Mouse (Mus musculus): Measurements from ENCODE around the gene Adk. TPM values are rescaled to one million over a fixed set of nuclear protein-coding genes. Genes with fewer than 3 reads are reported as not detected.

Adk gene
- polyA plus RNA-seq, 1 experiment, result 22.4 TPM

DNA sequence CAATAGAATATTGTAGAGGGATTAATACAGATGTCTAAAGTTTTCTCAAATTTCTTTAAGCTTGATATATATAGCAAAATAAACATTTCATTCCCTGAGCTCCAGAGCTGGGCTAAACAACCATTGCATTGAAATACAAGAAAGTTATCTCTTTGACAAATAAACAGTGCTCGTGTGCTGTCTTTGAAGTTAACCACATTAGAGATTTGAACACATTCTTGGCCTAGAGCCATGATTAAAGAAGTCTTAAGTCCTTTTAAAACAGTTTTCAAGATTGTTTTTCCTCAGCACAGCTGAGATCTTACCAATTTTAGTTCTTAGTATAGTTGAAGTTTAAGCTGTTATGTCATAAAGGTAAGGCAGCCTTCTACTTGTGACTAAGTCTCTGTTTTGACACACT is 11.9 kb downstream of the Adk start:
- H3K36me3 ChIP-seq (ENCODE audit: control insufficient read depth, insufficient read depth, low read length), result no peaks in the 10 kb centered on the region
- TF ChIP-seq CTCF (IDR thresholded peaks at IDR 0.05; ENCODE audit: control insufficient read depth, insufficient read depth, insufficient replicate concordance, low read depth, low read length), result no peak
- TF ChIP-seq POLR2A (IDR thresholded peaks at IDR 0.05; ENCODE audit: control insufficient read depth, low read depth, low read length), result no peak
- no peak overlapping the region for H3K4me3 ChIP-seq (ENCODE audit: control insufficient read depth, low read depth, low read length)
- H3K27me3 ChIP-seq (ENCODE audit: control insufficient read depth, insufficient read depth, low read length), result no peaks in the 10 kb centered on the region
- no peak overlapping the region for H3K27ac ChIP-seq (ENCODE audit: control insufficient read depth, insufficient read depth, low read depth, low read length)
- H3K4me1 ChIP-seq (ENCODE audit: control insufficient read depth, insufficient read depth, low read length), result no peaks in the 10 kb centered on the region

DNA sequence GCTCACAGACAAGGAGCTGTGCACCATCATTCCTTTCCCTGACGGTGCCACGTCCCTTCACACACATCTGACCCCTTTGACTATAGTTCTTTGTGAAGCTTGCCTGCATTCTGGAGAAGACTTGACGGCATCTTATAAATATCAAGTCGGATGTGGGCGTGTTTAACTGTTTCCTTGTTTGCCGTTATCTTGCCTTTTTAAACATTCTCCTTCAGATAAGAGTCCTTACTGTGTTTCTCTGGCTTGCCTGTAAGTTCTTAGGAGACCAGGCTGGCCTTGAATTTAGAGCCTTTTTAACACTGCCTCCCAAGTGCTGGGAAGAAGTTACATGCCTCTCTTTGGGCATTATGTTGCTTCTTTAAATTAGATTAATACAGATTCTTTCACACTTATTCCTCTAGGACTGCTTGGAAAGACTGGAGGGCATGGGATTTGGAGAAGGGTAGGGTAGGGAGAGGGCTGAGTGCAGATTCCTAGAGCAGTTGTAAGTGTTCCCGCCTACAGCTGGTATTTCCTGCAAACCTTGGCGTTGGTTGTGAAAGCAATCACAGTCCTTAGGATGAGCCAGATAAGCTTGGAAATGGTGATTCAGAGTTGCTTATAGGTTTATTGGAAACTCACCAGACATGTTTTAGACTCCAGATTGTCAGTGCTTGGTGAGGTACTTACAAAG is 13.3 kb downstream of the Adk start:
- Histone ChIP-seq H3K27me3 (ENCODE audit: control insufficient read depth, insufficient read depth, low read length) (no peaks in the 10 kb centered on the region), H3K36me3 (ENCODE audit: control insufficient read depth, insufficient read depth, low read length) (no peaks in the 10 kb centered on the region), H3K4me3 (ENCODE audit: control insufficient read depth, low read depth, low read length) (no peak overlapping the region), H3K4me1 (ENCODE audit: control insufficient read depth, insufficient read depth, low read length) (no peaks in the 10 kb centered on the region), H3K27ac (ENCODE audit: control insufficient read depth, insufficient read depth, low read depth, low read length) (no peak overlapping the region)
- TF ChIP-seq POLR2A (IDR thresholded peaks at IDR 0.05; ENCODE audit: control insufficient read depth, low read depth, low read length) (no peak), CTCF (IDR thresholded peaks at IDR 0.05; ENCODE audit: control insufficient read depth, insufficient read depth, insufficient replicate concordance, low read depth, low read length) (no peak)

DNA sequence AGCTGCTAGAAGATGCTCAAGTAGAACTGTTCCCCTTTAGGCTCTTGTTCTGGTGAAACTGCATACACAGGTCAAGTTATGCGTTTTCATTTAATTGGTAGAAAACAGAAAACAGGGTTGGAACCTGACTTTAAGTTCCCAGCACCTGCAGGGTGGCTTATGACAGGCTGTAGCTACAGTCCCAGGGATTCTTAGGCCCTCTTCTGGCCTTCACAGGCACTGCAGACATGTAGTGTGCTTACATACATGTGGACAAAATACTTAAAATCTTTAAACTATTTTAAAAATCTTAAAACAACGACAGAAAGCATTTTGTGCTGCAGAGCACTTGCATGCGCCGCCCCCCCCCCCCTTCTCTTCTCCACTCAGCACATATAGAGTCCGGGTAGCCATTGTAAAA is 17.2 kb downstream of the Adk start:
- Histone ChIP-seq H3K4me3 (ENCODE audit: control insufficient read depth, low read depth, low read length) (no peak overlapping the region), H3K27ac (ENCODE audit: control insufficient read depth, insufficient read depth, low read depth, low read length) (no peak overlapping the region), H3K27me3 (ENCODE audit: control insufficient read depth, insufficient read depth, low read length) (no peaks in the 10 kb centered on the region), H3K36me3 (ENCODE audit: control insufficient read depth, insufficient read depth, low read length) (no peaks in the 10 kb centered on the region), H3K4me1 (ENCODE audit: control insufficient read depth, insufficient read depth, low read length) (peaks cover 2% of the 10 kb centered on the region; the same call in 1 of the 2 replicates)
- TF ChIP-seq POLR2A (IDR thresholded peaks at IDR 0.05; ENCODE audit: control insufficient read depth, low read depth, low read length) (no peak), CTCF (IDR thresholded peaks at IDR 0.05; ENCODE audit: control insufficient read depth, insufficient read depth, insufficient replicate concordance, low read depth, low read length) (no peak)

DNA sequence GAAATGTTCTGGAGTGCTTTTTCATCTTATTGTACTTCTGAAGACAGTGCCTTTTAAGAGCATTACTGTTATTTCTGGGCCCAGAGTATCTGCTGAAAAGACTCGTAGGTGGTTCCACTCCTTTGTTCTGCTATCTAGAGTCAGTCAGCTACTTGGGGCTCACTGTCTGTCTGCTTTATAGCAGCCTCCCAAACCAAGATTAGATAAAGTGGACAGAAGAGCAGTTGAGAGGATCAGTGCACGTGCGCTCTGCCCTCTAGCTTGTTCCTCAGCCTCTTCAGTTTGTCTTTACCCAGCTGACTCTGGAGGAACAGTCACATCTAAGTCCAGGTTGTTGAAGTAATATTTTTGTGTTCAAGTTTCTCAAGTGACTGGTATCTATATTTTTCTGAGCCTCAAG is 21.6 kb downstream of the Adk start:
- TF ChIP-seq CTCF (IDR thresholded peaks at IDR 0.05; ENCODE audit: control insufficient read depth, insufficient read depth, insufficient replicate concordance, low read depth, low read length) (no peak), POLR2A (IDR thresholded peaks at IDR 0.05; ENCODE audit: control insufficient read depth, low read depth, low read length) (no peak)
- H3K27ac ChIP-seq (ENCODE audit: control insufficient read depth, insufficient read depth, low read depth, low read length), result no peak overlapping the region
- H3K4me3 ChIP-seq (ENCODE audit: control insufficient read depth, low read depth, low read length), result no peak overlapping the region
- H3K4me1 ChIP-seq (ENCODE audit: control insufficient read depth, insufficient read depth, low read length), result peaks cover 10% of the 10 kb centered on the region
- no peaks in the 10 kb centered on the region for H3K27me3 ChIP-seq (ENCODE audit: control insufficient read depth, insufficient read depth, low read length)
- no peaks in the 10 kb centered on the region for H3K36me3 ChIP-seq (ENCODE audit: control insufficient read depth, insufficient read depth, low read length)

DNA sequence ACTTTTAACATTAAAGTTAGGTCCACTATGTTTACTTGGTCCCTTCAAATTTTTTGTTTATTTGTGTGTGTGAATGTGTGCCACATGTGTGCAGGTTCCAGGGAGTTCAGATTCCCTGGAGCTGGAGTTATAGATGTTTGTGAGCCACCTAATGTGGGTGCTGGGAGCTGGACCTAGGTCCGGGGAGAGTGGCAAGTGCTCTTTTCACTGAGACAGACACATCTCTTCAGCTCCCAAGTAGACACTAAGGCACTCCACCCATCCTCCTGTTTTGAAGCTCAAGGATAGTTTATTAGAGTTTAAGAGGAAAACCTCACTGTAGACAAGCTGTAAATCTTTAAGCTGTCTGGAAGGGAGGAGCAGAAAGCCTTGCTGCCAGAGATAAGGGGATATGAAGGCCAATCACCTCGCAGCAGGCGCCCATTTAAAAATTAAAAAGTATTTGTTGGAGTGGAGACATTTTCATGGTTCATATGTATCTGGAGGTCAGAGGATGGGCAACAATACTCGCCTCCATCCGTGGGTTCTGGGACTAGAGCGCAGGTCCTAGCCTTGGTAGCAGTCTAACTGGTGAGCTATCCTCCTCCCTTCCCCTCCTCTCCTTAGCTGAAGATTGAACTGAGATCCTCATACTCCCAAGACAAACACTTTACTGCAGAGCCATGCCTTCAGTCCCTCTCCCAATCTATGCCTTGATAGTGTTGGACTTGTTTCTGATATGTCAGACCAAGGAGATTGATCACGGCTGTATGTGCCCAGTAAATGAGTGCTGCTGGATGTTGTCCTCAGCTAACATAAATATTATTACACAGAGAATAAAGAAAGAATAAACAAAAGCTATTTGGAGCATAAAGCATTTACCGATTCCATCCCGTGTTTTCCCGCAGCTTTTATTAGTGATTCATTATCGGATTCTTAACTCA is 22.3 kb downstream of the Adk start:
- Histone ChIP-seq H3K27me3 (ENCODE audit: control insufficient read depth, insufficient read depth, low read length) (no peaks in the 10 kb centered on the region), H3K4me3 (ENCODE audit: control insufficient read depth, low read depth, low read length) (no peak overlapping the region), H3K4me1 (ENCODE audit: control insufficient read depth, insufficient read depth, low read length) (peaks cover 10% of the 10 kb centered on the region), H3K27ac (ENCODE audit: control insufficient read depth, insufficient read depth, low read depth, low read length) (peak overlapping the region; percentile 25), H3K36me3 (ENCODE audit: control insufficient read depth, insufficient read depth, low read length) (no peaks in the 10 kb centered on the region)
- no peak for TF ChIP-seq CTCF (IDR thresholded peaks at IDR 0.05; ENCODE audit: control insufficient read depth, insufficient read depth, insufficient replicate concordance, low read depth, low read length)
- TF ChIP-seq POLR2A (IDR thresholded peaks at IDR 0.05; ENCODE audit: control insufficient read depth, low read depth, low read length), result no peak

DNA sequence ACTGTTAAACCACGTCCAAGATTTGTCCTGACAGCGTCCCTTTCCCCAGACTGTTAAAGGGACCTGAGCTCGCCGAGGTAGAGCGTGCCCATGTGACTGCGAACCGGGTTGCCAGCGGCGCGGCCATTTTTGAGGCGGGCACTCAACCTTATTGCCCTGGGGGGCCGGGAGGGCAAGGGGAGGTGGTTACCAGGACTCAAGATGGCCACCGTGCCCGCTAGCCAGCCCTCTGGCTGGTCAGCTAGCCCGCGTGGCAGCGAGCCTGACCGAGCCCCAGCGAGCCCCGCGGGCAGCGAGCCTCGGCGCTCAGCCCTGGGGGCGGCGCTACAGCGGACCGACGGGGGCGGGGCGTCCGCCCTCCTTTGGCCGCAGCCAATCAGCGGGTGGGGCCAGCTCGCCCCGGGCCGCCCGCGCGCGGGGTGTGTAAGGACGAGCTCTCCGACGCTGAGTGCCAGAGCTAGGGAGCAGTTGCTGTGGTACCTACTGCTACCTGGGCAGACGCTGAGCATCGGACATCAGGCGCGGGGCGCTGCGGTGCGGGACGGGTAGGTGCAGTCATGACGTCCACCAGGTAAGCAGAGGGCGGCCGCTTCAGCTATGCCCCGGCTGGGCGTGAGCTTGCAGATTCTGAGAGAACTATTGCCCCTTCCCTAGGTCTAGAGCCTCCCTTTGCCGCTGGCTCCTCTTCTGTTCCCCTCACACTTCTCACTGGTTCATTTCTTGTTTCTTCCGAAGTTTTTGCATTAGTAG is 23.6 kb downstream of the Adk start:
- no peak for TF ChIP-seq CTCF (IDR thresholded peaks at IDR 0.05; ENCODE audit: control insufficient read depth, insufficient read depth, insufficient replicate concordance, low read depth, low read length)
- TF ChIP-seq POLR2A (IDR thresholded peaks at IDR 0.05; ENCODE audit: control insufficient read depth, low read depth, low read length), result peak; percentile 81
- Histone ChIP-seq H3K27ac (ENCODE audit: control insufficient read depth, insufficient read depth, low read depth, low read length) (peak overlapping the region; percentile 87), H3K36me3 (ENCODE audit: control insufficient read depth, insufficient read depth, low read length) (no peaks in the 10 kb centered on the region), H3K27me3 (ENCODE audit: control insufficient read depth, insufficient read depth, low read length) (no peaks in the 10 kb centered on the region), H3K4me1 (ENCODE audit: control insufficient read depth, insufficient read depth, low read length) (peaks cover 10% of the 10 kb centered on the region), H3K4me3 (ENCODE audit: control insufficient read depth, low read depth, low read length) (peak overlapping the region; percentile 94)
